Mouse (Mus musculus) urinary bladder, postnatal 10 days (tissue): Measurements from ENCODE around the gene Nras.

ENCODE experiments used
- DNase-seq: peaks from one replicate; pipeline ENCODE4 v3.0.0; 2022; ENCODE audit warnings: low spot score

Nras gene

DNA sequence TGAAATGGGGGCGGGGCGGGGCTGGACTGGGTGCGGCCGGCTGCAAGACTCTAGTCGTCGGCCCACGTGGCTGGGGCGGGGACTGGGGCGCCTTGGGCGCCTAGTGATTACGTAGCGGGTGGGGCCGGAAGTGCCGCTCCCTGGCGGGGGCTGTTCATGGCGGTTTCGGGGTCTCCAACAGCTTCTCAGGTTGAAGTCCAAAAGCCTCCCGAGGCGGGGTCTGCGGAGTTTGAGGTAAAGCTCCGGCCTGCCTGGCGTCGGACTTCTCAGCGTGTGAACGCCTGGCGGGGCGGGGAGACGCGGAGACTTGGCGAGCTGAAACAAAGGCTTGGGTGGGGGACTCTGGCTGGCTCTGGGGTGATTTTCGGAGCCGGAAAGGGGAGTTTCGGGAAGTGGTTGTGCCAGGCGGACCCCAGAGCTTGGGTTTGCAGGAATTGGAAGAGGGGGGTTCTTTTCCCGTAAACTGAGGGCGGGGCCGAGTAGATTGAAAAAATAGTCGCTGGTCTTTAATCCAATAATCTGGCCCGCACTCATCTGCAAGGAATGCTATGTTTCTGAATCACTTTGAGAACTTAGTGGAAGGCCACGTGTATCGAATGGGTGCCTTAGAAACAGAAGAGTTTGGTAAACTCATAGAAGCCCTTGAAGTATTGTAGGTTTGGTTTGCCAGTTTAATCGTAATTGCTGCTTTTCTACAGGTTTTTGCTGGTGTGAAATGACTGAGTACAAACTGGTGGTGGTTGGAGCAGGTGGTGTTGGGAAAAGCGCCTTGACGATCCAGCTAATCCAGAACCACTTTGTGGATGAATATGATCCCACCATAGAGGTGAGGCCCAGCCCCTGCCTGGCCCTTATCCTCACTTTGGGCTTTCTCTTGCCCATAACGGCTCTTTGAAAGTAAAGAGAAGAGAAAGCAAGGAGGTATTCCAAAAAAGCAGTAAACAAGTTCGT is at the start of gene Nras:
TSS of gene Nras (plus strand) at position 79 of the 951 bp plus-strand sequence.
- peak; percentile 85 for DNase-seq

DNA sequence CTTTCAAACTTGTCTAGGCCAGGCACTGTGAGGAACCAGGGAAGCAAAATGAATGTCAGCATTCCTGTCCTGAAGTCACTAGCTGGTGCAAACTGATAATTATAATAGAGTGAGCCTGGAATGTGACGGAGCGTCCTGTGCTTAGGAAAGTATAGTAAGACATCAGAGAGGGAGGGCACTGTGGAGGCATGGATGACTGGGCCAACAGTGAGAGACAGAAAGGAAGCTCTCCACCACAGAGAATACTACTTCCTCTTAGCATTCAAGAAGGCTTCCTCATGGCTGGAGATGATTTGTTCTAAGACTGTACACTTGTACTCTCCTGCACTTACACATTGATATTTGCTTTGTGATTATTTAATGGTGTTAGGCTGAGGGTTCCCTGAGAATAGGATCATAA is 40.7 kb upstream of the Nras start:
- DNase-seq, result no peak

DNA sequence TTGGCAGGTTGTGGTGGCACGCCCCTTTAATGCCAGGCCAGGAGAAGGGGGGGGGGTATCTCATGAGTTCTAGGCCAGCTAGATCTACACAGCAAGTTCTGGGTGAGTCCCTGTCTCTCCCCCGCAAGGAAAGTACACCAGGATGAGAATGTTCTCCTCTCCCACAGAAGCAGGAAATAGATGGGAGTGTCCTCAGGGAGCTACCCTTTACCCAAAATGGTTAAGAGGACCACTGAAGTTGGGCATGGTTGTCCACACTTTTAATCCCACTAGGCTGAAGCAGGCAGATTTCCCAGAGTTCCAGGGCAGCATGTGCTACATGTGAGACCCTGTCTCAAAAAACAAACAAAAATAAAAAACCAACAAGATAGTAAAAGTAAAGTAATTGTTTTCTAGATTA is 38.6 kb upstream of the Nras start:
- no peak for DNase-seq

DNA sequence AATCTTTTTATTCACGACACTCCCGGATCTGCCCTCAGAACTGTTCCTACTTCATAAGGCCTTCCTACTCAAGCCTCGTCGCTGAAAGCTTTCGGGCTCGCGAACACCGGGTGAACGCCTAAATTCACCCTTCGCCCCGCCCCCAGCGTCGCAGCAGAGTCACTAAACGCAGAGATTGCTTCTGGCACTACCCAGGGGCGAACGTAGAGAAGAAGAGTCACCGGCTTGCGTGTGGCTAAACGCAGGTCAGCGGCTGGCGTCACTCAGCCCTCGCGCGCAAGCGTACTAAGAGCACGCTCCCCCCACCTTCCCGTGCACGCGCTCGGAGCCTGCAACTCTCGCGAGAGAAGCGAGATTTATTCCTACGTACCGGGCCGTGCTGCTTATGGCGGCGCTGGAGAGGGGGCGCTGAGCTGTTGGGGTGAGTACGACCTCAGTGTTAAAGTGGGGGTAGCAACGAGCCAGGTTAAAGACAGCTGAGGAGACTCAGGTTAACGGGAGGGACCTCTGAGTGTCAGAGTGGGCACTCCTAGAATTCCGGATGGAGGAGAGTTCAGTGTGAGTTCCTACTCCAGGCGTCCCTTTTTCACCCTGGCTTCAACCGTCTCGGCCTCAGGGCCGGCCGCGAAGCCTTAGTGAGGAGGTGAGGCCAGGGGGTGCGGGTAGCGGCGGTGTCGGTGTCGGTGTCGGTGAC is 37.7 kb upstream of the Nras start, which contains the start of gene Csde1:
TSS of gene Csde1 (plus strand) at position 178 of the 694 bp plus-strand sequence.
- peak; percentile 83 for DNase-seq

DNA sequence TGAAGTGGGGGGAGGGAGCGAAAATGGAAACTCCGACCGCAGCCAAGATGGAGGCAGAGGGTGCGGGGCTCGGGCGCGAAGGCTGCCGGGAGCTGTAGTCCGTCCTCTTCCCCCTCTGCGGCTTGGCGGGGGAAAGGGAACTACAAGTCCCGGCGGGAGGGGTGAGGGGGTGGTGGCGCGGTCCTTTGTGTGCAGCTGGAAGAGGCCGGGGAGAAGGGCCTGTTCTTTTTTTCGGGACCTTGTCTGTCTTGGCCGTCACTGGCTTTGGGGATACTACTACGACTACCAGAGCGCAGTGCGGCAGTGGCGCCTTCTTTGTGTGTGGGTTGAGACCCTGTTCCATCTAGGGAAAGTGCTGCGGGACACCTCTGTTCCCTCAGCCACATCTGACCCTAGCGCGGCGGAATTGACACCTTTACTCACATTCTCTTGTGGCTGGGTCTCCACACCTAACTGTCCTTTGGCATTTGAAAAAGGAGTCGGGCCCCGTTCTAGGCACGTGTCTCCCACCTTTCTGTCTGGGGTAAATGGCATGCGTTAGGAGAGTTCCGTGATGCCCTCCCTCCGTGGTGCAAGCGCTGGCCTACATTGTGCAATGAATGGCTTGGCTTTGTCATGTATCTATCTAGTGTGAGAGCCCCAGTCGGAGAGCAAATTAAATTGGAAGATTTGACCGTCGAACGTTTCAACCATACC is 37.0 kb upstream of the Nras start:
- peak; percentile 60 for DNase-seq

DNA sequence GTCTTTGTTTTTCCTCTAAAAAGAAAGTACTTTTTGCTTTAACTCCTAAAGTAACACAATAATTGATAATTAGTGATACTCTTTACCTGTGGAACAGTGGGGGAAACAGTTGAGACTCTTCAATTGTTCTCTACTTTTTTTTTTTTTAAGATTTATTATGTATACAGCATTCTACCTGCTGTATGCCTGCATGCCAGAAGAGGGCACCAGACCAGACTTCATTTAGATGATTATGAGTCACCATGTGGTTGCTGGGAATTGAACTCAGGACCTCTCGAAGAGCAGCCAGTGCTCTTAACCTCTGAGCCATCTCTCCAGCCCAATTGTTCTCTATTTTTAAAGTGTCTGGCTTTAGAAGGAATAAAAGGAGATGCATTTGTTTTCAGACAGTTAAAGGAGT is 31.9 kb upstream of the Nras start:
- no peak for DNase-seq

DNA sequence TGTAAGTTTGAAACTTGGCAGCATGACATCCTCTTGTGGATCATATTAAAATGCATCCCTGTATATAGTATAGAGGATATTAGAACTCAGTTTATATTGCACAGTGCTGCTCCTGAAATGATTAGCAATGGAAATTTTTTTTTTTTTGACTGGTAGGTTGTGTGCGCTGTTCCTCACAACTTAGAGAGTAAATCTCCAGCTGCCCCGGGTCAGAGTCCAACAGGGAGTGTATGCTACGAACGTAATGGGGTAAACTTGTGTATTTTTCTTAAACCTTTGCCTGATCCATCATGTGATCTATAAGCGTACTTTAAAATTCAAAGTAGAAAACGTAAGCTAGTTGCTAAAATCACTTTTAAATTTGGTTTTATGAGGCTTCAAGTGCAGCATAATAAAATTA is 17.8 kb upstream of the Nras start:
- DNase-seq, result no peak

DNA sequence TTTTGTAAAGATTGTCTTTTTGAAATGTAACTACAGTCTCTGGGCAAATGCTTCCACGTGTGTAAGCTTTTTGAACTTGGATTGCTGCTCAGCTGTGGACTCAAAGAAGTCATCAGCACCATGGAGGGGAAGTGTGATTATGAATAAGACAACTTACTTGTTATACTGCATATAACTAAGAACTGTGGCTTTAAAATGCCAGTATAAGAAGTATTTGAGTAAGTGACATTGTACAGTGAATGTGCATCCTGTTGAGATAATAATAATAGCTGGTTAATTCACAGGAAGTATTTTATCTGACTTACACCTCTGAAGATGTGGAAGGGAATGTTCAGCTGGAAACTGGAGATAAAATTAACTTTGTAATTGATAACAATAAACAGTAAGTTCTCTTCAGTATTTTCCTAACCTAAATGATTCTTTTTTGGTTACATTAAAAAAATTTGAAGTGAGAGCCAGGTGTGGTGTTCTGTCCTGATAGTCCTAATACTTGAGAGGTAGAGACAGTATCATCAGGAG is 17.2 kb upstream of the Nras start:
- DNase-seq, result no peak

DNA sequence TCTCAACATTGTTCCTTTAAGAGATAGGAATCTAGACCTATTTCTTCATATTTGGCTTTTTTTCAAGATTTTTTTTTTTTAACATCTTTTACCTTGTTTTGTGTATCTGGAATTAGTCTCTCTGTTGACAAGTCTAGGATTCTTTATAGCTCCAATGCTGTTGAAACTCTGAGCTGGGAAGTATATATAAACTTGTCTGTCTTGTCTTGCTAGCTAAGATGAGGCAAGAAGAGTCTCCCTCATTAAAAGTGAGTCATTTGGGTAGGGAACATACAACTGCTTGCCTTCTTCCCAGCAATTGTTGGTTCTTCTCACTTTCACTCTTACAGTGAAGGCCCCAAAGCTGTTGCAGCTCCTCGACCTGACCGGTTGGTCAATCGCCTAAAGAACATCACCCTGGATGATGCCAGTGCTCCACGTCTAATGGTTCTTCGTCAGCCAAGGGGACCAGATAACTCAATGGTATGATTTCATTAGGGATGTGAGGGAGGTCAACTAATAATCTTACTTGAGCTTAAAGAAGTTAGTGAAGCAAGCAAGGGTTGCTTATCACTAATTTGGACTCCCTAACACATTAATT is 2.0 kb upstream of the Nras start:
- DNase-seq, result no peak

DNA sequence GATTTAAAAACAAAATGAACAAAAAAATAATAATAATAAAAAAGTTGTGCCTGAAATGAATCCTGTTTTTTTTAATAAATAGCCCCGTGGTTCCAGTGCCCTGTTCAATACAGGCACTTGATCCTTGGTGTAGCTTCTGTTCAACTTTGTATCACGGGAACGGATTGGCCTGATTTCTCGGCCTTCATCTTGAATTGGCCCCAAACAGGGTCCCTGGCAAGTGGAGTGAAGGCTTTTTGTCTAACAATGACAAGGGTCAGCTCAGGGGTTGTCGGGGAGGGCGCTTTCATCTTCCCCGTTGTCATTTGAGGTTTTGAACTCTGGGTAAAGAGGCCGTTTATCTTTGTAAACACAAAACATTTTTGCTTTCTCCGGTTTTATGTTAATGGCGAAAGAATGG is 333 bp upstream of the Nras start:
- DNase-seq, result no peak

DNA sequence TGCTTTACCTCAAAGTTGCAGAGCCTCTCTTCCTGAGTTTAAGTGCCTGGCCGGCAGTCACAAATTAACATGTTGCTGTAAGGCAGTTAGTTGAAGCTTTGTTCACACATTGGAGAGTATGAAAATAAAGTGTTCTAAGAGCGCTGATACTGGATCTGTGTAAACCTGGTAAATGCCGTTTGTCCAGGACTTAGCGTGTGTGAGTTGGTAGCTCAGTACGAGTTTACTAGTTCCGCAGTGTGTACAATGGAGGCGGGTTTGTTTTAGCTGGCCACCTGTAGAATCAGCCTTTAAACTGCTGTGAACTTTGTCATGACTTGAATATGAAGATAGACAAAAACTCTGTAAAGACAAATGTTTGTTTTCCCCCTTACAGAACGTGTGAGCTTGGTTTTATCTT is 8.8 kb downstream of the Nras start:
- no peak for DNase-seq

DNA sequence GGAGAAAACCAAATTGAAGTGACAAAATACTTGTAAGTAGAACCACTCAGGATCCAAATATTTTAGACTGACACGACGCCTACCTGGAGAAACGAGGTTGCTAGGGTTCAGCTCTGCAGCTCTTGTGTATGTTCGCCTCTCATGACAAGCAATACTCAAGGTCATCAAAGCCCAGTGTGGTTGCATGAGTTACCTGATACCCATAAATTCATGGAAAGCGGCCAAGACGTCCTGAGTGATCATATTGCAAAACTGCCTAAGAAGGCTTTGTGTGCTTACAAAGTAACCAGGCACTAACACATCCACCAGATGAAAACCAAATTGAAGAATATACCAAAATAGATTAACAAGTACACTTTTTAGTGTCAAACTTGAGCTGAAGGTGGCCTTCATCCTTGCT is 10.9 kb downstream of the Nras start:
- DNase-seq, result no peak

DNA sequence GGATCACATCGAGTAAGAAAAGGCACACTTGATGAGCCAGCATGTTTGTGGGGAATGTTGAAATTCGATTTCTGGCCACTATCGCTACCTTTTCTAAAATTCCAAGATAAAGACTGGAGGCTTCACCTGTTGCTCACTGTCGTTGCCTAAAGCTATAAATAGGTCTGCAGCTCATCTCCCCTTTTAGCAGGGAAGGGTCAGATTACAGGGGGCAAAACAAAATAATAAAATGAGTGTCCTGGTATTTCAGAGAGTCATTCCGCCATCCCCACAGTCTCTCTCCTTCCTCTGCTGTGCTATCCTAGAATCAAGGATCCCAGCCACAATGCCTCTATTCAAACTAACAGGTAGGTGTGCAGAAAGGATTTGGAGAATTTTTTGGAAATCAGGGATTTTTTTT is 15.7 kb downstream of the Nras start, which contains the start of gene Ampd1:
TSS of gene Ampd1 (plus strand) at position 244 of the 400 bp plus-strand sequence.
- DNase-seq, result no peak

DNA sequence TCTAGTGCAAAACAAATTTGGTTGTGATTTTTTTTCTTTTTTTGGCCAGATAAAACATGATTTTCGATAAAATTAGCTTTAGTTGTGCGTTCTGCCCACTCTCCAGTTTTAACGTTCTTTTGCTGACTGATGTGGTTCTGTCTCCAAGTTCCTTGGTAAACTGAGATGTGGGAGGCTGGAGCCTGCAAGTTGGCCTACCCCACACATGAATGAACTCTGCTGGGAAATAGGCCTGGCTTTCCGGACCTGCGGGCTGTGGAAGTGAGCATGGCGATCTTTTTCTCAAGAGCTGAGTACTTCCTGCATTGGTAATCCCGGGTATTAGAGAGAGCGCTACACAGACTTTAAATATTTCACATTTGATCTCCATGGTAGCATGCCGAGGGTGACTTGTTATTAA is 17.8 kb downstream of the Nras start:
- no peak for DNase-seq

DNA sequence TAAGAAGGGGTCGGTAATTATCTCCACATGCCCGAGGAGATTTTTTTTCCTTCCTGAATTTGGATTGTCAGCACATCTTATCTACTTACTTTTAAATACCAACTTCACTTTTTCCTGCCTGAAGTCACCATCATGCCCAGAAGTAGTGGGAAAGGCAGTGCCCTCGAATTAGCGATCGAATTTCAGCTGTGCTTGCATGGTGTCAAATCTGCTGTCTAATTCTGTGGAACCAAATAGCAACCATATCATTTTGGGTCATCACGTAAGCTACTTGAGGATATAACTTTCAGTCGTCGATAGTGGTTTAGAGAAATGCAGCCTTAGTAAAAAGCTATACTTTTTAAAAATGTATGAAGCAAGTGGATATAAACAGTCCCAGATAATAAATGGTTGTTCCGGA is 18.4 kb downstream of the Nras start:
- no peak for DNase-seq

DNA sequence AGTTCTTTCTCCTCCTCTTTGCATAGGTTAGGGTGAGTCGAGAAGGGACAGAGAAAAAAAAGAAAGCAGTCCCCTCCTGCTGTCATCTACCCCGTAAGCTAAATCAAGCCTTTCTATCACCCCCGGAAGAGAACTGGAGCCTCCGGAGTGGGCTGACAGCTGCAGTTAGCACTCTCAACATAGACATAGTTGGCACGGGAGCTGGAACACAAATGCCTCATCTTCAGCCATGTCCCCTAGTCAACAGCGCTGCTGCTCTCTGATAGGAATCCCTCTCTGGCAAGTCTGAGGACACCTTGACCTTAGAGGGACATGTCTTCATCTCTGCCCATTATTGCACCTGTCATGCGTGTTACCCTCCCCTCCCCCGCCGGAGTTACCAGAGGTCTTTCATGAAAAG is 21.2 kb downstream of the Nras start:
- DNase-seq, result no peak

DNA sequence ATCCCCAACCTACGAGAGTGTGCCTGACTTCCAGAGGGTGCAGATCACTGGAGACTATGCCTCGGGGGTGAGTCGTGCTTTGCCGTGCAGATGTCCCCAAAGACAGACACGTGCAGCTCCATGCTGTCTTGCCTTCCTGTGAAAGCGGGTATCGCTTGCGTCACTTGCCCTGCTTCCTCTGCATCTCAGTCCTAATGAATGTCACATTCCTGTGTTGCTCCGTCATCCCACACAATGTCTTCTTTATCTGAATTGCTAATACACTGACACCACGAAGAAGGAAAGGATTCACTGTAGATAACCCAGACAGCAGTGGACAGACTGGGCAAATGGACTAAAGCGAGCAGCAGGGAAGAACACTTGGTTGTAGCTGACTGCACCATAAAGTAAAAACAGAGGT is 23.0 kb downstream of the Nras start:
- DNase-seq, result no peak

DNA sequence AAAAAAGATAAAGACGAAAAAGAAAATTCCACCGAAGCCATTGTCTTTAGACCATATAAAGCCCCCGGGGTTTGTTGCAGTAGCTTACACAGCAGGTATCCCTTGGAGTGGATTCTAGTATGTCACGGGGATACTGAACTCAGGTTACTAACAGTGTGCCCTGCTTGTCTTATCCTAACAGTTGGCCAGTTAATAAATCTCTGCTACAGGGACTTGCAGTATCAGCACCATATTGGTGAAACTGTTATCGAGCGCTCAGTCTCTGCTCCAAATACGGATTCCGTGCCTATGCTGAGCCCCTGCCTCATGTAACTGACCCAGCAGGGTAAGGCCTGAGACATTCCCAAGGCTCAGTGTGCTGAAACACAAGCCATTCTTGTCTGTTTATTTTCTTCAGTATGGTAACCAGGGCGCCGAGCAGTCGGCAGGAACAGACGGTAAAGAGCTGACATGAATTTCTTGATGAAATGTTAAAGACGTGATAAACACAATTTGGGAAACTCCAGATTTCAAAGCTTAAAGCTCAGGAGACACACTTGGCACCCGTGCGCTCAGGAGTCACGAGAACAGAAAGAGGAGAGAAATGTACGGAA is 23.9 kb downstream of the Nras start:
- DNase-seq, result no peak

DNA sequence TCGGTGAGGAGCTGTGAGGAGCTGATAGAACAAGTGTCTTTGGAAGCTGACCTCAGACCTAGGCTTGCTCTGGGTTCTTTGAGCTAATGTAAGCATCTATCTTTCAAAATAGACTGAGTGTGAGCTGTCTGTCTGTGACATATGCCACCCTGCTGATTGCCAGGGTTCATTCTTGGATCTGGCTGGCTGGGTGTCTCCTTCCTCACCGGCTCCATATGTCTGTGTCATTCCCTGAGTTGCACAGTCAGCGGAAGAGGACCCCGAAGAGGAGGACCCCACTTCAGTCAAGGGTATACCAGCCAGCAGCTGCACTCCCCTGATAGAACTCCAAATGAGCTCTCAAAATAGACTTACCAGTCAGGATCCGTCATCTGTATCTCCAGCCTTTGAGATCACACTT is 24.7 kb downstream of the Nras start:
- DNase-seq, result no peak

DNA sequence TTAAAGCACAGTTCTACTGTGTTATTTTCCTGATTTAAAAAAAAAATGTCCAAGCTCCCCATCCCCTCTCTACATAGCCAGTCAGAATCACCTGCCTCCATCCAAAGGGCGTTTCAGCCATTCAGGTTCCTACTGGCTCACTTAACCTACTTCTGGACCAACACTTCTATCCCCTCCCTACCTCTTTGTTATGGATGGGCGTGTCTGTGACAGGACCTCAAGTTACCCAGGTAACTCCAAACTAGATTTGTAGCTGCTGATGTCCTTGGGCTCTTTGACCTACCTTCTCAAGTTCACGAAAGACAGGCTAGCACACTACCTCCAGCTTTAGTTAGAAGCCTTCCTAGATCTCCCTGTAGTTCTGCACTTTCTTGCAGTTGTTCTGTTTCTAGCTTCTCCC is 27.9 kb downstream of the Nras start:
- no peak for DNase-seq

DNA sequence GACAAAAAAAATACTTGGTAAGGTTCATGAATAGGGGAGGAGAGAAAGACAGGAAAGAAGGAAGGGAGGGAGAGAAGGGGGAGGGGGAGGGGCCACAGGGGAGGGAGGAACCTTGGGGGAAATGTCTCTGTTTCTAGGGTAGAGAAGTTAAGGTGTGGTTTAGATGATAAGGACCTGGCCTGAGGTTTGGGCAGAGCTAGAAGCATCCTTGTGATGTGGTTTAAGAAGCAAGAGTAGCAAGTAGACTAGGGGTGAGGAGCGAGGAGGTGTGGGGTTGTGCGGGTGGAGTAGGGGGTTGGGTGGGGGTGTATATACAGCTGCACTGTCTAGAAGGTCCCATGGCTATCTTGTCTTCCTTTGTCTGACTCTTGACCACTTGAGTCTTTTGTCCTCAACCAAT is 33.7 kb downstream of the Nras start:
- no peak for DNase-seq

DNA sequence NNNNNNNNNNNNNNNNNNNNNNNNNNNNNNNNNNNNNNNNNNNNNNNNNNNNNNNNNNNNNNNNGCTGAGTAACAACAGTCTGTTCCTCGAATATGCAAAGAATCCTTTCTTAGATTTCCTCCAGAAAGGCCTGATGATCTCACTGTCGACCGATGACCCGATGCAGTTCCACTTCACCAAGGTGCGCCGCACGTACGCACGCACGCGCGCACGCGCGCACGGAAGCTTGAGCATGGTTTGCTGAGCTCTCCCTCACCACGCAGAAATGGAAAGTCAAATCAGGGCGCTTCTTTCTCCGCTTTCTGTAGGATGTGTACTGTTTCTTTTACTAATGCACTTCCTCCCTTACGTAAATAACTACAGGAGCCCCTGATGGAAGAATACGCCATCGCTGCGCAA is 40.6 kb downstream of the Nras start:
- no peak for DNase-seq
